Mouse (Mus musculus) cortical plate, adult 2 months (tissue): ENCODE data around the gene Dna2.

Experiments used
- CTCF ChIP-seq: fragments of 200-500 bp; IDR thresholded peaks from 2 replicates; pipeline ENCODE4 v1.5.1; 2011; ENCODE audit warnings: mild to moderate bottlenecking, control low read depth, low read length; ENCODE audit not compliant: insufficient read depth; ENCODE audit errors: extremely low read depth
- POLR2A ChIP-seq: fragments of 200-500 bp; IDR thresholded peaks from 2 replicates; pipeline ENCODE4 v1.6.1; 2011; ENCODE audit warnings: mild to moderate bottlenecking, low read length, control low read depth; ENCODE audit not compliant: insufficient read depth; ENCODE audit errors: extremely low read depth

- TF ChIP-seq POLR2A (no peak), CTCF (no peak)
Observed at GRCm38 (mm10) chr10:63014168-63014567, 67.3 kb downstream of the Dna2 start.
